24 mouse cellular contexts compared by ENCODE assay signal in genomic region chr7:80047041-80047440, GRCm38 (mm10). TPM values are rescaled to one million over a fixed set of nuclear protein-coding genes. Genes with fewer than 3 reads are reported as not detected.
DNase-seq lines count a peak whose midpoint lies in the region; ATAC-seq and TF ChIP-seq lines count a peak whose summit lies in the region.
"Had no signal": no experiment of that assay in that cellular context is flagged by ENCODE, and none has a peak within 500 bp of the region (broad histone marks: within the 10 kb centered on the region; RNA-seq: fewer than 3 reads in every experiment).

No protein-coding gene starts in this region.

- H3K79me2 ChIP-seq in heart, adult 2 months (replicated peaks; ENCODE audit: control insufficient read depth, insufficient read depth, low read length): peaks cover 9% of the 10 kb centered on the region

- WGBS in heart, adult 2 months: 35% methylated on average over 4 of the region's 4 CpGs
- 64% methylated on average over 4 of the region's 4 CpGs for WGBS in heart, embryonic 10.5 days
- 55% methylated on average over 4 of the region's 4 CpGs for WGBS in kidney, embryonic 15.5 days

- H3K4me2 ChIP-seq in kidney, embryonic 15.5 days: no peak overlapping the region
- H3K4me2 ChIP-seq: embryonic facial prominence, embryonic 12.5 days; forebrain, embryonic 12.5 days; forebrain, embryonic 15.5 days; heart, embryonic 12.5 days; heart, embryonic 15.5 days; hindbrain, embryonic 12.5 days; intestine, embryonic 15.5 days had no signal

- no peak overlapping the region for H3K4me3 ChIP-seq in heart, adult 2 months
- no peak overlapping the region for H3K4me3 ChIP-seq in heart, embryonic 10.5 days
- no peak overlapping the region for H3K4me3 ChIP-seq in kidney, embryonic 15.5 days (replicated peaks)
- H3K4me3 ChIP-seq in bone marrow macrophage, adult 2 months (ENCODE audit: insufficient read depth, low read length): no peak overlapping the region
- no peak overlapping the region for H3K4me3 ChIP-seq in brown adipose tissue, adult 24 weeks (ENCODE audit: insufficient read depth, low read depth, low read length)
- H3K4me3 ChIP-seq: embryonic facial prominence, embryonic 12.5 days; erythroblast, embryonic 14.5 days; forebrain, embryonic 12.5 days; forebrain, embryonic 15.5 days; heart, embryonic 12.5 days; heart, embryonic 15.5 days; hindbrain, embryonic 12.5 days; intestine, embryonic 15.5 days had no signal

- TF ChIP-seq CTCF in heart, adult 2 months (IDR thresholded peaks at IDR 0.05): no peak
- TF ChIP-seq CTCF in bone marrow macrophage, adult 2 months (IDR thresholded peaks at IDR 0.05; ENCODE audit: low read depth, low read length): no peak

- no peaks in the 10 kb centered on the region for H3K9me3 ChIP-seq in heart, embryonic 10.5 days
- no peaks in the 10 kb centered on the region for H3K9me3 ChIP-seq in kidney, embryonic 15.5 days (replicated peaks)
- H3K9me3 ChIP-seq: embryonic facial prominence, embryonic 12.5 days; forebrain, embryonic 12.5 days; forebrain, embryonic 15.5 days; heart, embryonic 12.5 days; heart, embryonic 15.5 days; hindbrain, embryonic 12.5 days; intestine, embryonic 15.5 days had no signal

- H3K27me3 ChIP-seq in heart, adult 2 months (ENCODE audit: control insufficient read depth, insufficient read depth, low read length): no peaks in the 10 kb centered on the region
- H3K27me3 ChIP-seq in heart, embryonic 10.5 days (ENCODE audit: insufficient read depth, poor library complexity, severe bottlenecking): no peaks in the 10 kb centered on the region
- no peaks in the 10 kb centered on the region for H3K27me3 ChIP-seq in kidney, embryonic 15.5 days
- H3K27me3 ChIP-seq: embryonic facial prominence, embryonic 12.5 days; forebrain, embryonic 12.5 days; forebrain, embryonic 15.5 days; heart, embryonic 12.5 days; heart, embryonic 15.5 days; hindbrain, embryonic 12.5 days; intestine, embryonic 15.5 days had no signal

- TF ChIP-seq POLR2A in heart, adult 2 months (IDR thresholded peaks at IDR 0.05; ENCODE audit: insufficient read depth, low read depth, low read length): no peak
- TF ChIP-seq POLR2A in bone marrow macrophage, adult 2 months (IDR thresholded peaks at IDR 0.05; ENCODE audit: borderline replicate concordance, low read depth, low read length): no peak

- intact Hi-C loops in heart, adult 2 months (cut with DNase I): no loop called here

- H3K36me3 ChIP-seq in heart, adult 2 months (ENCODE audit: control insufficient read depth, insufficient read depth, low read length): peaks cover 12% of the 10 kb centered on the region
- peaks cover under 1% of the 10 kb centered on the region; the same call in 1 of the 2 replicates for H3K36me3 ChIP-seq in heart, embryonic 10.5 days
- H3K36me3 ChIP-seq in kidney, embryonic 15.5 days: peaks cover 2% of the 10 kb centered on the region; the same call in 1 of the 2 replicates
- H3K36me3 ChIP-seq: forebrain, embryonic 15.5 days; heart, embryonic 12.5 days; heart, embryonic 15.5 days; hindbrain, embryonic 12.5 days; intestine, embryonic 15.5 days had no signal

- DNase-seq in heart, adult 2 months: peak in 1 of 2 experiments; percentile 27
- DNase-seq in heart, embryonic 10.5 days (ENCODE audit: low spot score): no peak
- no peak for DNase-seq in kidney, adult 9 months
- DNase-seq: adrenal gland, adult 2 months; adrenal gland, postnatal 14 days; cerebellum, adult 18-20 months; cerebellum, adult 9-10 months; cerebellum, postnatal 14 days; gastrocnemius, postnatal 25 days; heart, postnatal 10 days; heart, postnatal 4 days had no signal

- peaks cover 33% of the 10 kb centered on the region for H3K4me1 ChIP-seq in heart, adult 2 months (ENCODE audit: control insufficient read depth, insufficient read depth, low read length)
- peaks cover 52% of the 10 kb centered on the region for H3K4me1 ChIP-seq in heart, embryonic 10.5 days
- peaks cover 78% of the 10 kb centered on the region for H3K4me1 ChIP-seq in kidney, embryonic 15.5 days
- H3K4me1 ChIP-seq in bone marrow macrophage, adult 2 months (ENCODE audit: control insufficient read depth, insufficient read depth, low read length): peaks cover 69% of the 10 kb centered on the region
- peaks cover 42% of the 10 kb centered on the region for H3K4me1 ChIP-seq in brown adipose tissue, adult 24 weeks (ENCODE audit: control insufficient read depth, insufficient read depth, insufficient read length, low read length)

- no peak for TF ChIP-seq EP300 in heart, adult 2 months (IDR thresholded peaks at IDR 0.05; ENCODE audit: insufficient read depth, low read depth, low read length)

- ATAC-seq in kidney, embryonic 15.5 days (replicated peaks; ENCODE audit: low FRiP score): no peak
- ATAC-seq: CD4-positive, CD25-positive, alpha-beta regulatory T cell, adult 4 months; forebrain, embryonic 15.5 days; hindbrain, embryonic 16.5 days; intestine, embryonic 15.5 days had no signal

- peak overlapping the region; percentile 35 for H3K27ac ChIP-seq in heart, adult 2 months
- no peak overlapping the region for H3K27ac ChIP-seq in heart, embryonic 10.5 days
- H3K27ac ChIP-seq in kidney, embryonic 15.5 days: peak overlapping the region; percentile 59
- 0 out of 2 replicates have a peak overlapping the region, but pooled peaks have one; percentile 5 for H3K27ac ChIP-seq in bone marrow macrophage, adult 2 months (ENCODE audit: insufficient read depth, low read depth, low read length)
- peak overlapping the region; percentile 73 for H3K27ac ChIP-seq in brown adipose tissue, adult 24 weeks (replicated peaks; ENCODE audit: low read depth, low read length)
- H3K27ac ChIP-seq: embryonic facial prominence, embryonic 12.5 days; forebrain, embryonic 12.5 days; heart, embryonic 15.5 days; hindbrain, embryonic 12.5 days; intestine, embryonic 15.5 days had no signal

- H3K9ac ChIP-seq in heart, adult 2 months (ENCODE audit: low read depth, low read length): no peak overlapping the region
- 0 out of 2 replicates have a peak overlapping the region, but pooled peaks have one; percentile 10 for H3K9ac ChIP-seq in kidney, embryonic 15.5 days
- H3K9ac ChIP-seq: embryonic facial prominence, embryonic 12.5 days; forebrain, embryonic 12.5 days; forebrain, embryonic 15.5 days; heart, embryonic 12.5 days; heart, embryonic 15.5 days; hindbrain, embryonic 12.5 days; intestine, embryonic 15.5 days had no signal

RNA-seq across cellular contexts. Expression of gene Zfp710, which starts 22.4 kb away (rescaled TPM):
- total RNA-seq in heart, adult 2 months (2021): 10 to 100 TPM; 26.9 to 32.2 TPM
- polyA plus RNA-seq in heart, adult 2 months (2012; rRNA removed): 33.4 and 35.5 TPM in 2 replicates
- polyA plus RNA-seq in heart, embryonic 10.5 days (2016; fragmentation: Nextera tagmentation; extraction: Ambion mirVana): 14.8 and 20.8 TPM in 2 replicates
- polyA plus RNA-seq in kidney, embryonic 15.5 days (2015; fragmentation: Nextera tagmentation; extraction: Ambion mirVana): 20.1 and 20.5 TPM in 2 replicates
- polyA plus RNA-seq in bone marrow macrophage, adult 2 months (2012; ENCODE audit: insufficient read depth, insufficient read length, missing spikeins): 125 and 138 TPM in 2 replicates
- polyA plus RNA-seq in brown adipose tissue, adult 24 weeks (2012; ENCODE audit: insufficient read depth, insufficient read length, missing spikeins): 6.4 and 7.7 TPM in 2 replicates
